Mouse (Mus musculus): ENCODE data around the gene Taf1a. TPM values are rescaled to one million over a fixed set of nuclear protein-coding genes. Genes with fewer than 3 reads are reported as not detected.

Gene Taf1a
- total and polyA plus RNA-seq, 3 experiments, result 10.2 to 21.7 (median 18.4) TPM

- Histone ChIP-seq H3K9ac (ENCODE audit: low read depth, low read length) (no peak overlapping the region), H3K36me3 (ENCODE audit: control insufficient read depth, insufficient read depth, low read length) (no peaks in the 10 kb centered on the region), H3K4me3 (no peak overlapping the region), H3K4me1 (ENCODE audit: control insufficient read depth, insufficient read depth, low read length) (no peaks in the 10 kb centered on the region), H3K27me3 (ENCODE audit: control insufficient read depth, insufficient read depth, low read length) (no peaks in the 10 kb centered on the region), H3K79me2 (replicated peaks; ENCODE audit: control insufficient read depth, insufficient read depth, low read length) (no peaks in the 10 kb centered on the region), H3K27ac (no peak overlapping the region)
- 47% methylated on average over 3 of the region's 3 CpGs for WGBS
- intact Hi-C loops (cut with DNase I), result no loop called here
- no peak for TF ChIP-seq POLR2A (IDR thresholded peaks at IDR 0.05; ENCODE audit: insufficient read depth, low read depth, low read length)
- TF ChIP-seq EP300 (IDR thresholded peaks at IDR 0.05; ENCODE audit: insufficient read depth, low read depth, low read length), result no peak
- no peak for TF ChIP-seq CTCF (IDR thresholded peaks at IDR 0.05)
- no peak for DNase-seq
Measured at GRCm38 (mm10) chr1:183453066-183453465, 64.3 kb downstream of the Taf1a start.

Other genes starting within 250 kb of the Taf1a start
- 1 to 10 TPM; 7.3 to 8.4 TPM for gene Disp1, start 167.5 kb upstream of the Taf1a start, total RNA-seq (2021)
- gene Disp1, start 167.5 kb upstream of the Taf1a start, polyA plus RNA-seq (2012; rRNA removed), result 10.6 and 12.6 TPM in 2 replicates
- 10 to 100 TPM; 27.6 to 28.5 TPM for gene Aida, start 92.4 kb upstream of the Taf1a start, total RNA-seq (2021)
- 16.9 and 40.8 TPM in 2 replicates for gene Aida, start 92.4 kb upstream of the Taf1a start, polyA plus RNA-seq (2012; rRNA removed)
- 10 to 100 TPM; 31.5 to 32.9 TPM for gene Brox, start 91.7 kb upstream of the Taf1a start, total RNA-seq (2021)
- 15.0 and 25.9 TPM in 2 replicates for gene Brox, start 91.7 kb upstream of the Taf1a start, polyA plus RNA-seq (2012; rRNA removed)
- gene Mia3, start 19.4 kb upstream of the Taf1a start, total RNA-seq (2021), result 100 to 1,000 TPM; 101 to 129 TPM
- gene Mia3, start 19.4 kb upstream of the Taf1a start, polyA plus RNA-seq (2012; rRNA removed), result 51.6 and 64.3 TPM in 2 replicates
- not detected for gene Hhipl2, start 29.2 kb downstream of the Taf1a start, total RNA-seq (2021)
- 1.4 and 2.1 TPM in 2 replicates for gene Hhipl2, start 29.2 kb downstream of the Taf1a start, polyA plus RNA-seq (2012; rRNA removed)